Mouse (Mus musculus) hindbrain, embryonic 12.5 days (tissue): ENCODE results near the gene Vps50. TPM values are rescaled to one million over a fixed set of nuclear protein-coding genes. Genes with fewer than 3 reads are reported as not detected.
"Not testable (repeated sequence)": the region's sequence is repeated elsewhere in the genome, so short reads cannot be mapped to it uniquely, and the experiment has no call there.

Experiments
- ATAC-seq: fragments of 200-750 bp; cut with Nextera tagmentation; 2 replicates; pipeline ENCODE4 v1.8.0; 2017; ENCODE audit warnings: moderate TSS enrichment; ENCODE audit not compliant: low FRiP score
- H3K27ac ChIP-seq: fragments of 300-500 bp; sonication (generic); 2 replicates; pipeline ENCODE4 v1.5.1; 2016; ENCODE audit warnings: mild to moderate bottlenecking
- H3K27me3 ChIP-seq: fragments of 300-500 bp; sonication (generic); 2 replicates; pipeline ENCODE4 v1.6.1; 2016; ENCODE audit warnings: mild to moderate bottlenecking
- H3K36me3 ChIP-seq: fragments of 300-500 bp; sonication (generic); 2 replicates; pipeline ENCODE4 v1.6.1; 2016; ENCODE audit warnings: mild to moderate bottlenecking
- H3K4me1 ChIP-seq: fragments of 300-500 bp; sonication (generic); 2 replicates; pipeline ENCODE4 v1.6.1; 2016
- H3K4me2 ChIP-seq: fragments of 300-500 bp; sonication (generic); replicated peaks from 2 replicates; pipeline ENCODE4 v1.6.1; 2016; ENCODE audit warnings: mild to moderate bottlenecking
- H3K4me3 ChIP-seq: fragments of 300-500 bp; sonication (generic); 2 replicates; pipeline ENCODE4 v1.5.1; 2016; ENCODE audit warnings: mild to moderate bottlenecking
- H3K9ac ChIP-seq: fragments of 300-500 bp; sonication (generic); 2 replicates; pipeline ENCODE4 v1.6.1; 2016; ENCODE audit warnings: mild to moderate bottlenecking, moderate library complexity
- H3K9me3 ChIP-seq: fragments of 300-500 bp; sonication (generic); replicated peaks from 2 replicates; pipeline ENCODE4 v1.6.1; 2016; ENCODE audit warnings: mild to moderate bottlenecking
- WGBS: fragments of 180-500 bp; shearing (Covaris S2); methylation state at CpG from one replicate; pipeline ENCODE4 v1.1.7; 2016; 5-methylcytosine and 5-hydroxymethylcytosine counted together
- polyA plus RNA-seq: library from polyadenylated mRNA; unstranded; fragments of >200 nt; fragmentation: Nextera tagmentation; extraction: Ambion mirVana; gene quantifications from 2 replicates; pipeline ENCODE4 v1.2.1, GENCODE M21; 2016

The Vps50 gene
- polyA plus RNA-seq, 1 experiment from 2014 or later: 40.0 TPM

- no peaks in the 10 kb centered on the region for H3K27me3 ChIP-seq
- no peak overlapping the region for H3K27ac ChIP-seq
- WGBS: 89% methylated on average over 4 of the region's 4 CpGs
- no peak overlapping the region for H3K4me2 ChIP-seq
- H3K9me3 ChIP-seq: no peaks in the 10 kb centered on the region
- no peak overlapping the region for H3K4me3 ChIP-seq
- no peak overlapping the region for H3K9ac ChIP-seq
- H3K4me1 ChIP-seq: no peaks in the 10 kb centered on the region
- no peak for ATAC-seq
- H3K36me3 ChIP-seq: peaks cover 3% of the 10 kb centered on the region; the same call in 1 of the 2 replicates
Observed at GRCm38 (mm10) chr6:3543862-3544261, 45.7 kb downstream of the Vps50 start.

GRCm38 (mm10) chr6:3544970-3545369 lies 46.8 kb downstream of the Vps50 start:
- H3K9ac ChIP-seq: no peak overlapping the region
- H3K27ac ChIP-seq: no peak overlapping the region
- H3K27me3 ChIP-seq: no peaks in the 10 kb centered on the region
- no peak overlapping the region for H3K4me3 ChIP-seq
- ATAC-seq: no peak
- H3K9me3 ChIP-seq: no peaks in the 10 kb centered on the region
- 55% methylated on average over 1 of the region's 1 CpGs for whole genome bisulfite sequencing
- peaks cover 3% of the 10 kb centered on the region; the same call in 1 of the 2 replicates for H3K36me3 ChIP-seq
- no peaks in the 10 kb centered on the region for H3K4me1 ChIP-seq
- no peak overlapping the region for H3K4me2 ChIP-seq

- no peaks in the 10 kb centered on the region for H3K9me3 ChIP-seq
- H3K27me3 ChIP-seq: no peaks in the 10 kb centered on the region
- no peak overlapping the region for H3K4me2 ChIP-seq
- no peak overlapping the region for H3K27ac ChIP-seq
- H3K36me3 ChIP-seq: peaks cover 6% of the 10 kb centered on the region; the same call in 1 of the 2 replicates
- H3K9ac ChIP-seq: no peak overlapping the region
- no peak for ATAC-seq
- 77% methylated on average over 3 of the region's 3 CpGs for WGBS
- no peak overlapping the region for H3K4me3 ChIP-seq
- no peaks in the 10 kb centered on the region for H3K4me1 ChIP-seq
Observed at GRCm38 (mm10) chr6:3548959-3549358, 50.8 kb downstream of the Vps50 start.

GRCm38 (mm10) chr6:3549992-3550391 lies 51.8 kb downstream of the Vps50 start:
- Histone ChIP-seq H3K27ac (no peak overlapping the region), H3K9me3 (no peaks in the 10 kb centered on the region), H3K4me1 (no peaks in the 10 kb centered on the region), H3K9ac (no peak overlapping the region), H3K4me3 (no peak overlapping the region), H3K27me3 (no peaks in the 10 kb centered on the region), H3K36me3 (peaks cover 6% of the 10 kb centered on the region; the same call in 1 of the 2 replicates), H3K4me2 (no peak overlapping the region)
- no peak for ATAC-seq
- WGBS: 89% methylated on average over 1 of the region's 1 CpGs

- not testable (repeated sequence) for H3K27ac ChIP-seq, H3K27me3 ChIP-seq, H3K9ac ChIP-seq, H3K4me3 ChIP-seq, H3K9me3 ChIP-seq, ATAC-seq, H3K4me2 ChIP-seq, H3K4me1 ChIP-seq
- WGBS: 87% methylated on average over 9 of the region's 9 CpGs
- peaks cover 12% of the 10 kb centered on the region for H3K36me3 ChIP-seq
Observed at GRCm38 (mm10) chr6:3552681-3553080, 54.5 kb downstream of the Vps50 start.

- no peak overlapping the region for H3K4me2 ChIP-seq
- no peak for ATAC-seq
- H3K9me3 ChIP-seq: no peaks in the 10 kb centered on the region
- H3K4me3 ChIP-seq: no peak overlapping the region
- H3K27me3 ChIP-seq: no peaks in the 10 kb centered on the region
- H3K4me1 ChIP-seq: no peaks in the 10 kb centered on the region
- peaks cover 12% of the 10 kb centered on the region for H3K36me3 ChIP-seq
- H3K27ac ChIP-seq: no peak overlapping the region
- H3K9ac ChIP-seq: no peak overlapping the region
- WGBS: 85% methylated on average over 4 of the region's 4 CpGs
Observed at GRCm38 (mm10) chr6:3557177-3557576, 59.0 kb downstream of the Vps50 start.

- H3K9ac ChIP-seq: no peak overlapping the region
- WGBS: 77% methylated on average over 5 of the region's 5 CpGs
- H3K9me3 ChIP-seq: no peaks in the 10 kb centered on the region
- no peak overlapping the region for H3K4me3 ChIP-seq
- ATAC-seq: no peak
- H3K27ac ChIP-seq: no peak overlapping the region
- H3K36me3 ChIP-seq: peaks cover 10% of the 10 kb centered on the region
- no peaks in the 10 kb centered on the region for H3K4me1 ChIP-seq
- no peaks in the 10 kb centered on the region for H3K27me3 ChIP-seq
- no peak overlapping the region for H3K4me2 ChIP-seq
Observed at GRCm38 (mm10) chr6:3560009-3560408, 61.8 kb downstream of the Vps50 start.

- Histone ChIP-seq H3K27ac (no peak overlapping the region), H3K9me3 (no peaks in the 10 kb centered on the region)
Observed at GRCm38 (mm10) chr6:3562301-3562700, 64.1 kb downstream of the Vps50 start.

GRCm38 (mm10) chr6:3564118-3564517 lies 65.9 kb downstream of the Vps50 start:
- ATAC-seq, H3K36me3 ChIP-seq, H3K4me2 ChIP-seq, H3K9me3 ChIP-seq, H3K4me3 ChIP-seq, H3K9ac ChIP-seq, H3K27ac ChIP-seq, H3K27me3 ChIP-seq, H3K4me1 ChIP-seq: not testable (repeated sequence)

More at GRCm38 (mm10) chr6:3562301-3562700, 64.1 kb downstream of the Vps50 start:
- Histone ChIP-seq H3K9ac (no peak overlapping the region), H3K4me3 (no peak overlapping the region), H3K4me1 (no peaks in the 10 kb centered on the region), H3K27me3 (no peaks in the 10 kb centered on the region), H3K36me3 (peaks cover under 1% of the 10 kb centered on the region; the same call in 1 of the 2 replicates), H3K4me2 (no peak overlapping the region)
- ATAC-seq: no peak

GRCm38 (mm10) chr6:3565005-3565404 lies 66.8 kb downstream of the Vps50 start:
- H3K27me3 ChIP-seq: no peaks in the 10 kb centered on the region
- WGBS: 94% methylated on average over 4 of the region's 4 CpGs

GRCm38 (mm10) chr6:3565667-3566066 lies 67.5 kb downstream of the Vps50 start:
- ATAC-seq: no peak
- Histone ChIP-seq H3K9ac (no peak overlapping the region), H3K4me2 (no peak overlapping the region), H3K27ac (no peak overlapping the region), H3K4me1 (no peaks in the 10 kb centered on the region), H3K9me3 (no peaks in the 10 kb centered on the region), H3K36me3 (0 out of 2 replicates have a peak, but pooled peaks cover 3% of the 10 kb centered on the region), H3K27me3 (no peaks in the 10 kb centered on the region), H3K4me3 (no peak overlapping the region)
- 98% methylated on average over 1 of the region's 1 CpGs for WGBS

More at GRCm38 (mm10) chr6:3565005-3565404, 66.8 kb downstream of the Vps50 start:
- no peak for ATAC-seq
- H3K27ac ChIP-seq: no peak overlapping the region
- H3K9ac ChIP-seq: no peak overlapping the region
- H3K9me3 ChIP-seq: no peaks in the 10 kb centered on the region
- H3K4me3 ChIP-seq: no peak overlapping the region
- no peaks in the 10 kb centered on the region for H3K4me1 ChIP-seq
- H3K36me3 ChIP-seq: no peaks in the 10 kb centered on the region
- H3K4me2 ChIP-seq: no peak overlapping the region

- no peak overlapping the region for H3K27ac ChIP-seq
- no peaks in the 10 kb centered on the region for H3K9me3 ChIP-seq
- 94% methylated on average over 7 of the region's 7 CpGs for WGBS
- peaks cover 10% of the 10 kb centered on the region; the same call in 1 of the 2 replicates for H3K36me3 ChIP-seq
- no peaks in the 10 kb centered on the region for H3K4me1 ChIP-seq
- H3K9ac ChIP-seq: no peak overlapping the region
- H3K27me3 ChIP-seq: no peaks in the 10 kb centered on the region
- no peak for ATAC-seq
- H3K4me3 ChIP-seq: no peak overlapping the region
- no peak overlapping the region for H3K4me2 ChIP-seq
Observed at GRCm38 (mm10) chr6:3567071-3567610, 69.0 kb downstream of the Vps50 start.

GRCm38 (mm10) chr6:3572221-3572815 lies 74.1 kb downstream of the Vps50 start:
- Histone ChIP-seq H3K4me2 (no peak overlapping the region), H3K27me3 (no peaks in the 10 kb centered on the region), H3K9ac (no peak overlapping the region), H3K4me3 (no peak overlapping the region), H3K4me1 (no peaks in the 10 kb centered on the region), H3K36me3 (peaks cover 10% of the 10 kb centered on the region; the same call in 1 of the 2 replicates), H3K27ac (no peak overlapping the region), H3K9me3 (no peaks in the 10 kb centered on the region)
- 88% methylated on average over 2 of the region's 2 CpGs for WGBS
- no peak for ATAC-seq
